Mouse (Mus musculus): ENCODE results near the gene Snrpd3. TPM values are rescaled to one million over a fixed set of nuclear protein-coding genes. Genes with fewer than 3 reads are reported as not detected.
"Not testable (repeated sequence)": the region's sequence is repeated elsewhere in the genome, so short reads cannot be mapped to it uniquely, and the experiment has no call there.

Gene Snrpd3
- total and polyA plus RNA-seq, 2 experiments from 2014 or later: 10.8 to 65.4 TPM

DNA sequence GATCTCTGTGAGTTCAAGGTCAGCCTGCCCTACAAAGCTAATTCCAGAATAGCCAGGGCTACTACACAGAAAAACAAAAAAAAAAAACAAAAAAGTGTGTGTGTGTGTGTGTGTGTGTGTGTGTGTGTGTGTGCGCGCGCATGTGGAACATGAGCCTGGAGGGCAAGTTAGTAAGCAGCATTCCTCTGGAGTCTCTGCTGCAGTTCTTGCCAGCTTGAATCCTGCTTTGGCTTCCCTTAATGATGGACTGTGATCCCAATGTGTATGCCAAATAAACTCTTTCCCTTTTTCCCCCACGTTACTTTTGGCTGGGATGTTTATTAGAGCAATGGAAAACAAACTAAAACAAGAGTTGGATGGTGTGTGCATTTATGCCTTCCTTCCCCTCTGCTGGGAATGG lies 4.3 kb downstream of the Snrpd3 start:
- Histone ChIP-seq H3K9me3 (replicated peaks; ENCODE audit: control insufficient read depth, low read length) (no peaks in the 10 kb centered on the region), H3K4me3 (ENCODE audit: low read depth, low read length) (no peak overlapping the region), H3K4me1 (ENCODE audit: control insufficient read depth, insufficient read depth) (peaks cover 9% of the 10 kb centered on the region; the same call in 1 of the 2 replicates), H3K9ac (replicated peaks; ENCODE audit: low read depth, low read length) (no peak overlapping the region), H3K36me3 (replicated peaks; ENCODE audit: control insufficient read depth, insufficient read depth, low read length) (peaks cover 59% of the 10 kb centered on the region), H3K27ac (ENCODE audit: low read depth) (no peak overlapping the region), H3K27me3 (ENCODE audit: control insufficient read depth, insufficient read depth, low read length) (no peaks in the 10 kb centered on the region), H3K4me2 (ENCODE audit: low read depth, low read length) (no peak overlapping the region)
- ATAC-seq (ENCODE audit: insufficient read depth, low read depth) (no peak), DNase-seq (ENCODE audit: low spot score) (no peak)
- WGBS: 96% methylated on average over 4 of the region's 4 CpGs
- no peak for TF ChIP-seq CTCF (IDR thresholded peaks at IDR 0.05; ENCODE audit: low read depth)
- TF ChIP-seq EP300 (IDR thresholded peaks at IDR 0.05; ENCODE audit: low read depth): no peak

DNA sequence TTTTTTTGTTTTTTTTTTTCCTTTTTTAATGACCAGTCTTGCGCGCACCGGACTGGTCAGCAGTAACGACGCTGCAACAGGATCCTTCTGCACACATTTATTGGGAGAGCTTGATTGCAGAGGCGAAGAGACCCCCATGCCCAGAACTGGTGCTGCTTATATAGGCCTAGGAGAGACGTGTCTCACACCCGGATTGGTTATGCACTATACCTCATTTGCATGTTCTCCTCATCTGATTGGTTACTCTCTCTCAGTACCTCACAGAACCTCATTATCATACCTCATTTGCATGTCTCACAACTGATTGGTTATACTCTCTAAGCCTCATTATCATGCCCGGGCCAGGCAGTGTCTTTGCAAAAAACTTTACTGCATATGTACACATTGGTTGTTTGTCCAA lies 8.1 kb downstream of the Snrpd3 start:
- H3K9ac ChIP-seq (replicated peaks; ENCODE audit: low read depth, low read length); H3K4me2 ChIP-seq (ENCODE audit: low read depth, low read length); ATAC-seq (ENCODE audit: insufficient read depth, low read depth); H3K9me3 ChIP-seq (replicated peaks; ENCODE audit: control insufficient read depth, low read length); H3K4me3 ChIP-seq (ENCODE audit: low read depth, low read length); H3K4me1 ChIP-seq (ENCODE audit: control insufficient read depth, insufficient read depth); H3K27ac ChIP-seq (ENCODE audit: low read depth); DNase-seq (ENCODE audit: low spot score); H3K27me3 ChIP-seq (ENCODE audit: control insufficient read depth, insufficient read depth, low read length): not testable (repeated sequence)
- peaks cover 46% of the 10 kb centered on the region for H3K36me3 ChIP-seq (replicated peaks; ENCODE audit: control insufficient read depth, insufficient read depth, low read length)
- 92% methylated on average over 9 of the region's 9 CpGs for WGBS

DNA sequence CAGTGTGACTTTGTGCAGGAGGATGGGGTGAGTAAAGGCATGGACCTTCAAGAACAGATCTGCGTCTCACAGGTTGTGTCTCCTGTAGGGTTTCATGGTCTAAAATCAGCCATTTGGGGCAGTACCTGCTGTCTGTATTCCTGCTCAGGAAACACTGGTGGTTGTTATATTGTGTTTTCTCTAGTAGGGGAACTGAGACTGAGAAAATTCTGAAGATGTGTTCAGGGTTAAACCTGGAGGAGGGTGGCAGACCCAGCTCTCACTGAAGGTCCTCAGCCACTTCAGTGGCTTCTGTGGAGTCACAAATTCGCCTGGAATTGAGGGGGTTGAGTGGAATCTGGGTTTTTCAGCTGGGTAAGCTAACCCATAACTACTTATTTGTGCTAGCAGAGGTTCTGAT lies 13.0 kb downstream of the Snrpd3 start:
- no peak for TF ChIP-seq CTCF (IDR thresholded peaks at IDR 0.05; ENCODE audit: low read depth)
- Histone ChIP-seq H3K27ac (ENCODE audit: low read depth) (no peak overlapping the region), H3K4me2 (ENCODE audit: low read depth, low read length) (no peak overlapping the region), H3K9me3 (replicated peaks; ENCODE audit: control insufficient read depth, low read length) (no peaks in the 10 kb centered on the region), H3K4me1 (ENCODE audit: control insufficient read depth, insufficient read depth) (peaks cover 6% of the 10 kb centered on the region; the same call in 1 of the 2 replicates), H3K4me3 (ENCODE audit: low read depth, low read length) (no peak overlapping the region), H3K9ac (replicated peaks; ENCODE audit: low read depth, low read length) (no peak overlapping the region), H3K36me3 (replicated peaks; ENCODE audit: control insufficient read depth, insufficient read depth, low read length) (peaks cover 23% of the 10 kb centered on the region), H3K27me3 (ENCODE audit: control insufficient read depth, insufficient read depth, low read length) (no peaks in the 10 kb centered on the region)
- no peak for ATAC-seq (ENCODE audit: insufficient read depth, low read depth)
- 97% methylated on average over 2 of the region's 2 CpGs for WGBS
- DNase-seq (ENCODE audit: low spot score): no peak

DNA sequence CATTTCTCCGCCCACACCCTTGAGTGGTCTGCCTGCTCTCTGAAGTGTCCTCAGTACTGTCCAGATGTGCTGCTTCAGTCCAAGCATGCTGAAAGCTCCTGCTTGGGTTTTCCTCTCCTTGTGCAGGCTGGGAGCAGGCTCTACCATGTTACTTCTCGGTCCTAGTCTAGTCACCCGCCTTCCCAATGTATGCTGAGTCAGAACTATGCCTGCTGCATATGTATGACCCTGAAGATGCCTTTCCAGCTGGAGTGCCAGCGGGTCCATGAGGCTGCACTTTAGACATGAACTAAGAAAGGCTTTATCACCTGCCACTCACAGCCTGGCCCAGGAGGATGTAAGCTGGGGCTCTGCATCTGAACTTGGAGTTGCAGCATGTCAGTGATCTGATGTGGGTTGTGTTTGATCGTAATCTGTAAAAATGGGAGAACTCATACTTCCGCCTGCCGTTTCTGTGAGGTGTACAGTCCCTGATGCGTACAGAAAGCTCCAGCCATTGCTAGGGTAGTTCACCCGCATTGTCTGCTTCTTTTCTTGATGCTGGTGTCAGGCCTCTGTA lies 14.3 kb downstream of the Snrpd3 start:
- ATAC-seq (ENCODE audit: insufficient read depth, low read depth): no peak
- Histone ChIP-seq H3K36me3 (replicated peaks; ENCODE audit: control insufficient read depth, insufficient read depth, low read length) (peaks cover 18% of the 10 kb centered on the region), H3K4me3 (ENCODE audit: low read depth, low read length) (no peak overlapping the region), H3K27me3 (ENCODE audit: control insufficient read depth, insufficient read depth, low read length) (no peaks in the 10 kb centered on the region), H3K27ac (ENCODE audit: low read depth) (no peak overlapping the region), H3K9ac (replicated peaks; ENCODE audit: low read depth, low read length) (no peak overlapping the region), H3K4me1 (ENCODE audit: control insufficient read depth, insufficient read depth) (peaks cover 14% of the 10 kb centered on the region; the same call in 1 of the 2 replicates), H3K9me3 (replicated peaks; ENCODE audit: control insufficient read depth, low read length) (no peaks in the 10 kb centered on the region), H3K4me2 (ENCODE audit: low read depth, low read length) (no peak overlapping the region)
- no peak for DNase-seq (ENCODE audit: low spot score)
- 84% methylated on average over 9 of the region's 9 CpGs for WGBS
- TF ChIP-seq CTCF (IDR thresholded peaks at IDR 0.05; ENCODE audit: low read depth): no peak
- TF ChIP-seq EP300 (IDR thresholded peaks at IDR 0.05; ENCODE audit: low read depth): no peak

DNA sequence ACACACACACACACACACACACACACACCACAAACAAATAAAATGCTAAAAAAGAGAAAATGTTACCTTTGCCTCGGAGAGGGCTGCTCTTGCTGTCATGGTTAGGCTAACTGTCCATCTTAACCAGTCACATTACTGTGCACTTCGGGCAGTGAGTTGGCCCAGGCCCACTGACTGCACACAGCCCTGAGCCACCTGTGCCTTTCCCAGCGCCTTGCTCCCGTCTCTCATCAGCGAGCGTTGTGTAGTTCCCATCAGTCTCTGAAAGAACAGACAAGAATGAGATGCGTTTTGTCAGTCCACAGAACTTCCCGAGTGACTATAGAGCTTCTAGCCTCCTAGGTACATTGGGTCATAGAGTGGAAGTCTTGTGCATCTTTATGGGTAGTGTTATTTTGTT lies 16.9 kb downstream of the Snrpd3 start:
- no peaks in the 10 kb centered on the region for H3K9me3 ChIP-seq (replicated peaks; ENCODE audit: control insufficient read depth, low read length)
- H3K4me3 ChIP-seq (ENCODE audit: low read depth, low read length): no peak overlapping the region
- peaks cover 14% of the 10 kb centered on the region; the same call in 1 of the 2 replicates for H3K4me1 ChIP-seq (ENCODE audit: control insufficient read depth, insufficient read depth)
- no peak for TF ChIP-seq CTCF (IDR thresholded peaks at IDR 0.05; ENCODE audit: low read depth)
- H3K36me3 ChIP-seq (replicated peaks; ENCODE audit: control insufficient read depth, insufficient read depth, low read length): peaks cover 18% of the 10 kb centered on the region
- H3K27ac ChIP-seq (ENCODE audit: low read depth): peak overlapping the region; percentile 62
- WGBS: 73% methylated on average over 8 of the region's 8 CpGs
- no peak overlapping the region for H3K4me2 ChIP-seq (ENCODE audit: low read depth, low read length)
- no peak for ATAC-seq (ENCODE audit: insufficient read depth, low read depth)
- no peak overlapping the region for H3K9ac ChIP-seq (replicated peaks; ENCODE audit: low read depth, low read length)
- no peaks in the 10 kb centered on the region for H3K27me3 ChIP-seq (ENCODE audit: control insufficient read depth, insufficient read depth, low read length)
- DNase-seq (ENCODE audit: low spot score): no peak

DNA sequence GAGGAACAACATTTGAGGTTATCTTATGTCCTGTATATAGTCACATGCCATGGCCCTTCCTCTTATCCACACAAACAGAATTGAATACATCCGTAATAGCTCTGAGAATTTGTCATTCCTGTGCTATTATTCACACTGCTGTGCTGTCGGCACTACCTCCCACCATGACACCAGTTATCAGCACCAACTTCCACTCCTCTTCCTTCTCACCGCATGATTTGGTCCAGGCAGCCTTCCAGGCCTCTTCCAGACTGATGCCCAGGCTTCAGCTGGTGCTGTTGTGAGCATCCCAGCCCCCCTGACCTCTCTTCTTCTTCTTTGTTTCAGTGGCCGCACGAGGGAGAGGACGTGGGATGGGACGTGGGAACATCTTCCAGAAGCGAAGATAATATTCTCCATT lies 17.6 kb downstream of the Snrpd3 start:
- peaks cover 18% of the 10 kb centered on the region for H3K36me3 ChIP-seq (replicated peaks; ENCODE audit: control insufficient read depth, insufficient read depth, low read length)
- H3K4me1 ChIP-seq (ENCODE audit: control insufficient read depth, insufficient read depth): peaks cover 14% of the 10 kb centered on the region; the same call in 1 of the 2 replicates
- H3K4me3 ChIP-seq (ENCODE audit: low read depth, low read length): no peak overlapping the region
- peak; percentile 66 for DNase-seq (ENCODE audit: low spot score)
- H3K27me3 ChIP-seq (ENCODE audit: control insufficient read depth, insufficient read depth, low read length): no peaks in the 10 kb centered on the region
- H3K4me2 ChIP-seq (ENCODE audit: low read depth, low read length): no peak overlapping the region
- H3K9me3 ChIP-seq (replicated peaks; ENCODE audit: control insufficient read depth, low read length): no peaks in the 10 kb centered on the region
- 27% methylated on average over 8 of the region's 8 CpGs for WGBS
- H3K9ac ChIP-seq (replicated peaks; ENCODE audit: low read depth, low read length): no peak overlapping the region
- peak overlapping the region; percentile 62 for H3K27ac ChIP-seq (ENCODE audit: low read depth)
- ATAC-seq (ENCODE audit: insufficient read depth, low read depth): peak; percentile 86
- TF ChIP-seq CTCF (IDR thresholded peaks at IDR 0.05; ENCODE audit: low read depth) (no peak), EP300 (IDR thresholded peaks at IDR 0.05; ENCODE audit: low read depth) (peak; percentile 34)
